Mouse (Mus musculus): ENCODE data around the gene Nutf2. TPM values are rescaled to one million over a fixed set of nuclear protein-coding genes. Genes with fewer than 3 reads are reported as not detected.

The Nutf2 gene
- polyA plus RNA-seq, 1 experiment from 2014 or later: 418 TPM

GRCm38 (mm10) chr8:105858495-105858894 is 1.9 kb upstream of the Nutf2 start:
- H3K4me3 ChIP-seq: no peak overlapping the region; the same call in 1 of the 2 replicates
- DNase-seq (ENCODE audit: low spot score): no peak
- H3K27me3 ChIP-seq (ENCODE audit: low read depth, poor library complexity, severe bottlenecking): no peaks in the 10 kb centered on the region
- H3K4me1 ChIP-seq: peaks cover 74% of the 10 kb centered on the region
- 88% methylated on average over 5 of the region's 5 CpGs for WGBS
- H3K9me3 ChIP-seq (replicated peaks): no peaks in the 10 kb centered on the region
- peaks cover 36% of the 10 kb centered on the region for H3K36me3 ChIP-seq
- no peak overlapping the region for H3K27ac ChIP-seq (replicated peaks)

- H3K4me3 ChIP-seq: 0 out of 2 replicates have a peak overlapping the region, but pooled peaks have one; percentile 69
- H3K36me3 ChIP-seq: peaks cover 44% of the 10 kb centered on the region
- H3K4me1 ChIP-seq: peaks cover 78% of the 10 kb centered on the region
- H3K9me3 ChIP-seq (replicated peaks): no peaks in the 10 kb centered on the region
- H3K27me3 ChIP-seq (ENCODE audit: low read depth, poor library complexity, severe bottlenecking): no peaks in the 10 kb centered on the region
- 73% methylated on average over 5 of the region's 5 CpGs for WGBS
- peak overlapping the region; percentile 99; the same call in 1 of the 2 replicates for H3K27ac ChIP-seq (replicated peaks)
- DNase-seq (ENCODE audit: low spot score): no peak
These were observed 1.1 kb upstream of the Nutf2 start for GRCm38 (mm10) chr8:105859314-105859713.

- H3K27me3 ChIP-seq (ENCODE audit: low read depth, poor library complexity, severe bottlenecking): no peaks in the 10 kb centered on the region
- 10% methylated on average over 1 of the region's 1 CpGs for WGBS
- DNase-seq (ENCODE audit: low spot score): no peak
- H3K27ac ChIP-seq (replicated peaks): peak overlapping the region; percentile 99; the same call in 1 of the 2 replicates
- H3K4me3 ChIP-seq: peak overlapping the region; percentile 69
- peaks cover 61% of the 10 kb centered on the region for H3K4me1 ChIP-seq
- H3K9me3 ChIP-seq (replicated peaks): no peaks in the 10 kb centered on the region
- H3K36me3 ChIP-seq: peaks cover 68% of the 10 kb centered on the region
These were observed 1.6 kb downstream of the Nutf2 start for GRCm38 (mm10) chr8:105861951-105862350.

- DNase-seq (ENCODE audit: low spot score): no peak
These were observed 6.1 kb downstream of the Nutf2 start for GRCm38 (mm10) chr8:105866364-105867029.

GRCm38 (mm10) chr8:105874301-105874700 is 13.9 kb downstream of the Nutf2 start:
- Histone ChIP-seq H3K4me1 (no peaks in the 10 kb centered on the region), H3K27ac (replicated peaks) (no peak overlapping the region), H3K27me3 (ENCODE audit: low read depth, poor library complexity, severe bottlenecking) (no peaks in the 10 kb centered on the region), H3K4me3 (no peak overlapping the region), H3K36me3 (peaks cover 94% of the 10 kb centered on the region), H3K9me3 (replicated peaks) (no peaks in the 10 kb centered on the region)
- 87% methylated on average over 6 of the region's 6 CpGs for WGBS
- DNase-seq (ENCODE audit: low spot score): no peak

More at GRCm38 (mm10) chr8:105866364-105867029, 6.1 kb downstream of the Nutf2 start:
- Histone ChIP-seq H3K4me1 (peaks cover 22% of the 10 kb centered on the region), H3K9me3 (replicated peaks) (no peaks in the 10 kb centered on the region), H3K36me3 (peaks cover 87% of the 10 kb centered on the region), H3K27me3 (ENCODE audit: low read depth, poor library complexity, severe bottlenecking) (no peaks in the 10 kb centered on the region), H3K27ac (replicated peaks) (no peak overlapping the region), H3K4me3 (no peak overlapping the region)
- WGBS: 88% methylated on average over 6 of the region's 6 CpGs

GRCm38 (mm10) chr8:105880754-105881520 is 20.6 kb downstream of the Nutf2 start, which contains the start of gene Edc4:
Edc4 (plus strand) TSS chr8:105880881.
- H3K36me3 ChIP-seq: peaks cover 57% of the 10 kb centered on the region
- DNase-seq (ENCODE audit: low spot score): peak; percentile 86
- WGBS: 1% methylated on average over 45 of the region's 45 CpGs
- peak within 1 kb of the TSS; percentile 86 for H3K4me3 ChIP-seq
- no peaks in the 10 kb centered on the region for H3K9me3 ChIP-seq (replicated peaks)
- peak within 1 kb of the TSS; percentile 85 for H3K27ac ChIP-seq (replicated peaks)
- H3K4me1 ChIP-seq: peaks cover 25% of the 10 kb centered on the region
- no peaks in the 10 kb centered on the region for H3K27me3 ChIP-seq (ENCODE audit: low read depth, poor library complexity, severe bottlenecking)

GRCm38 (mm10) chr8:105889756-105890465 is 29.5 kb downstream of the Nutf2 start:
- WGBS: 94% methylated on average over 12 of the region's 12 CpGs
- H3K36me3 ChIP-seq: peaks cover 99% of the 10 kb centered on the region
- no peaks in the 10 kb centered on the region for H3K9me3 ChIP-seq (replicated peaks)
- no peak overlapping the region for H3K4me3 ChIP-seq
- no peaks in the 10 kb centered on the region for H3K27me3 ChIP-seq (ENCODE audit: low read depth, poor library complexity, severe bottlenecking)
- no peak for DNase-seq (ENCODE audit: low spot score)
- no peak overlapping the region for H3K27ac ChIP-seq (replicated peaks)
- peaks cover 15% of the 10 kb centered on the region for H3K4me1 ChIP-seq

GRCm38 (mm10) chr8:105890870-105891269 is 30.5 kb downstream of the Nutf2 start:
- peaks cover 15% of the 10 kb centered on the region for H3K4me1 ChIP-seq
- H3K27ac ChIP-seq (replicated peaks): no peak overlapping the region
- no peak for DNase-seq (ENCODE audit: low spot score)
- WGBS: 92% methylated on average over 6 of the region's 6 CpGs
- H3K9me3 ChIP-seq (replicated peaks): no peaks in the 10 kb centered on the region
- H3K4me3 ChIP-seq: no peak overlapping the region
- H3K27me3 ChIP-seq (ENCODE audit: low read depth, poor library complexity, severe bottlenecking): no peaks in the 10 kb centered on the region
- H3K36me3 ChIP-seq: peaks cover 95% of the 10 kb centered on the region

GRCm38 (mm10) chr8:105892432-105892831 is 32.1 kb downstream of the Nutf2 start:
- H3K36me3 ChIP-seq: peaks cover 79% of the 10 kb centered on the region
- DNase-seq (ENCODE audit: low spot score): no peak
- 87% methylated on average over 6 of the region's 6 CpGs for WGBS
- no peak overlapping the region for H3K27ac ChIP-seq (replicated peaks)
- peaks cover 15% of the 10 kb centered on the region for H3K4me1 ChIP-seq
- H3K4me3 ChIP-seq: no peak overlapping the region
- no peaks in the 10 kb centered on the region for H3K9me3 ChIP-seq (replicated peaks)
- no peaks in the 10 kb centered on the region for H3K27me3 ChIP-seq (ENCODE audit: low read depth, poor library complexity, severe bottlenecking)

- Histone ChIP-seq H3K27ac (replicated peaks) (peak within 1 kb of the TSS; percentile 46; the same call in 1 of the 2 replicates), H3K36me3 (peaks cover 70% of the 10 kb centered on the region), H3K4me1 (peaks cover 15% of the 10 kb centered on the region), H3K4me3 (peak within 1 kb of the TSS; percentile 35), H3K9me3 (replicated peaks) (no peaks in the 10 kb centered on the region), H3K27me3 (ENCODE audit: low read depth, poor library complexity, severe bottlenecking) (no peaks in the 10 kb centered on the region)
- 5% methylated on average over 11 of the region's 11 CpGs for WGBS
- peak; percentile 79 for DNase-seq (ENCODE audit: low spot score)
These were observed 33.0 kb downstream of the Nutf2 start, which contains the start of gene Nrn1l for GRCm38 (mm10) chr8:105893339-105893738. Nrn1l (plus strand) TSS chr8:105893567.

GRCm38 (mm10) chr8:105897801-105898480 is 37.6 kb downstream of the Nutf2 start:
- Histone ChIP-seq H3K36me3 (peaks cover 24% of the 10 kb centered on the region), H3K9me3 (replicated peaks) (no peaks in the 10 kb centered on the region), H3K27ac (replicated peaks) (no peak overlapping the region), H3K4me1 (peaks cover 22% of the 10 kb centered on the region), H3K4me3 (no peak overlapping the region), H3K27me3 (ENCODE audit: low read depth, poor library complexity, severe bottlenecking) (no peaks in the 10 kb centered on the region)
- no peak for DNase-seq (ENCODE audit: low spot score)
- WGBS: 83% methylated on average over 9 of the region's 9 CpGs
